Mouse (Mus musculus) ES-Bruce4 (cell line): ENCODE measurements around the gene Tm6sf1.

Experiments used
- CTCF ChIP-seq: IDR thresholded peaks from one replicate; pipeline ENCODE4 v1.8.1; 2011; ENCODE audit warnings: low read depth, low read length
- POLR2A ChIP-seq: IDR thresholded peaks from one replicate; pipeline ENCODE4 v1.8.1; 2011; ENCODE audit warnings: low read length; ENCODE audit not compliant: insufficient read depth

DNA sequence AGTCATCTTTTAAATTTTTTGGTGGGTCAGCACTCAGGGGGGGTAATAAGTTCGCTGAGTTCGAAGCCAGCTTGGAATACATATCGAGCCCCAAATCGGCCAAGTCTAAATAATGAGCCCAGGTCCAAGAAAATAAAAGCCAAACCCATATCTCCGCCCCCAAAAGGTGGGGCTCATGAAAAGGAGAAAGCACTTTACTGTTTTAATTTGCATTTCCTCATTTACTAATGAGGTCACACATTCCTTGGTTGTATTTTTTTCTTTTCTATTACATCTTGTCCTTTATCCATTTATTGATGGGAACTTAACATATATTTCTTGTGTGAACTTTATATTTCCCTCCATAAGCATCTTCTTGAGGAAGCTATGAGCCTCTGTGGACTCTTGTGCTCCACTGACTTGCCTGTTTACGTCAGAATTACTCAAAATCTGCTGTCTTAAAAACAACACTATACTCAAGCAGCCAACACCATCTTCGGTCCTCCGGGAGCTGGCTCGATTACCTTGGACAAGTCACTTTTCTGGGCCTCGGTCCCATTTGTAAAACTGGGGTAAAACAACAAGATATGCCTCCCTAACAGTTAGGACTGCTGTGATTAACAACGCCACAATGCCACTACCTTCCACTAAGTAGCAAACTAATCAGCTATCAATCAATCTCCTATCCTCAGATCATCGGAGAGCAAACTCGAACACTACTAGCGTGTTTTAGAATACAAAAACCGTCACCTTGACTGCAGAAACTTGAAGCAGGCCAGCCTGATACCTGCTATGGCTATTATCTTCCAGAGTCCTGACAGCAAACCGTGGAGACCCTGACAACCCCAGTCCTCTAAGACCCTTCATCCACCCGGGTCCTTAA is 30.8 kb upstream of the Tm6sf1 start:
- TF ChIP-seq CTCF, result no peak
- TF ChIP-seq POLR2A, result no peak
